Mouse (Mus musculus) hindbrain, embryonic 16.5 days (tissue): ENCODE data around the gene Olfr1307. TPM values are rescaled to one million over a fixed set of nuclear protein-coding genes. Genes with fewer than 3 reads are reported as not detected.

ENCODE experiments used
- ATAC-seq: fragments of 200-750 bp; cut with Nextera tagmentation; 2 replicates; pipeline ENCODE4 v1.8.0; 2017; ENCODE audit warnings: moderate TSS enrichment, moderate library complexity
- H3K27ac ChIP-seq: fragments of 300-500 bp; sonication (generic); 2 replicates; pipeline ENCODE4 v1.5.1; 2014; ENCODE audit warnings: low read depth, mild to moderate bottlenecking, control low read depth, low read length, moderate library complexity
- H3K27me3 ChIP-seq: fragments of 300-500 bp; sonication (generic); replicated peaks from 2 replicates; pipeline ENCODE4 v1.6.1; 2014; ENCODE audit warnings: low read length; ENCODE audit not compliant: control insufficient read depth, insufficient read depth
- H3K36me3 ChIP-seq: fragments of 300-500 bp; sonication (generic); 2 replicates; pipeline ENCODE4 v1.6.1; 2014; ENCODE audit warnings: mild to moderate bottlenecking, low read length, moderate library complexity, mixed read lengths; ENCODE audit not compliant: control insufficient read depth, insufficient read depth
- H3K4me1 ChIP-seq: fragments of 300-500 bp; sonication (generic); 2 replicates; pipeline ENCODE4 v1.6.1; 2014; ENCODE audit warnings: low read depth, low read length; ENCODE audit not compliant: control insufficient read depth, insufficient read depth
- H3K4me2 ChIP-seq: fragments of 300-500 bp; sonication (generic); 2 replicates; pipeline ENCODE4 v1.6.1; 2014; ENCODE audit warnings: mild to moderate bottlenecking, low read length, control low read depth, moderate library complexity
- H3K4me3 ChIP-seq: fragments of 300-500 bp; sonication (generic); 2 replicates; pipeline ENCODE4 v1.5.1; 2014; ENCODE audit warnings: mild to moderate bottlenecking, low read length, control low read depth, moderate library complexity
- H3K9ac ChIP-seq: fragments of 300-500 bp; sonication (generic); 2 replicates; pipeline ENCODE4 v1.6.1; 2014; ENCODE audit warnings: low read depth, mild to moderate bottlenecking, control low read depth, low read length, moderate library complexity
- H3K9me3 ChIP-seq: fragments of 300-500 bp; sonication (generic); 2 replicates; pipeline ENCODE4 v1.6.1; 2014; ENCODE audit warnings: mild to moderate bottlenecking, low read length, moderate library complexity; ENCODE audit not compliant: control insufficient read depth
- WGBS: fragments of 180-500 bp; shearing (Covaris S2); extraction: QIAGEN DNeasy Blood & Tissue Kit; methylation state at CpG from one replicate; pipeline ENCODE4 v1.1.7; 2014; 5-methylcytosine and 5-hydroxymethylcytosine counted together
- polyA plus RNA-seq: library from polyadenylated mRNA; unstranded; fragments of >200 nt; fragmentation: Nextera tagmentation; extraction: Ambion mirVana; gene quantifications from 2 replicates; pipeline ENCODE4 v1.2.1, GENCODE M21; 2015

Olfr1307 gene
- polyA plus RNA-seq, result 0.01 TPM in 1 of 2 replicates, not detected in the other

- ATAC-seq, result no peak
- Histone ChIP-seq H3K27me3 (no peaks in the 10 kb centered on the region), H3K9ac (no peak within 1 kb of the TSS), H3K9me3 (no peaks in the 10 kb centered on the region), H3K27ac (no peak within 1 kb of the TSS), H3K4me1 (no peaks in the 10 kb centered on the region), H3K4me2 (no peak within 1 kb of the TSS), H3K36me3 (no peaks in the 10 kb centered on the region), H3K4me3 (no peak within 1 kb of the TSS)
- 84% methylated on average over 1 of the region's 1 CpGs for WGBS
Measured at GRCm38 (mm10) chr2:111949340-111949739, at the start of gene Olfr1307. Gene Olfr1307 (minus strand): TSS chr2:111949440.

GRCm38 (mm10) chr2:111990181-111990580, 40.9 kb upstream of the Olfr1307 start, which contains the start of gene Olfr1309:
Gene Olfr1309 (minus strand): TSS chr2:111990281.
- no peak for ATAC-seq
- Histone ChIP-seq H3K9me3 (no peaks in the 10 kb centered on the region), H3K4me3 (no peak within 1 kb of the TSS), H3K27me3 (no peaks in the 10 kb centered on the region), H3K27ac (no peak within 1 kb of the TSS), H3K36me3 (no peaks in the 10 kb centered on the region), H3K9ac (no peak within 1 kb of the TSS), H3K4me2 (no peak within 1 kb of the TSS), H3K4me1 (no peaks in the 10 kb centered on the region)
- 65% methylated on average over 1 of the region's 1 CpGs for WGBS

- 60% methylated on average over 1 of the region's 1 CpGs for WGBS
- Histone ChIP-seq H3K27me3 (no peaks in the 10 kb centered on the region), H3K4me1 (no peaks in the 10 kb centered on the region), H3K36me3 (no peaks in the 10 kb centered on the region), H3K27ac (no peak within 1 kb of the TSS), H3K9me3 (no peaks in the 10 kb centered on the region), H3K9ac (no peak within 1 kb of the TSS), H3K4me3 (no peak within 1 kb of the TSS), H3K4me2 (no peak within 1 kb of the TSS)
- no peak for ATAC-seq
Measured at GRCm38 (mm10) chr2:111964844-111965243, 15.6 kb upstream of the Olfr1307 start, which contains the start of gene Olfr1308. Gene Olfr1308 (minus strand): TSS chr2:111964944.

GRCm38 (mm10) chr2:111916171-111916570, 33.1 kb downstream of the Olfr1307 start, which contains the start of gene Olfr1306:
Gene Olfr1306 (minus strand): TSS chr2:111916271.
- no peaks in the 10 kb centered on the region for H3K36me3 ChIP-seq
- no peaks in the 10 kb centered on the region for H3K4me1 ChIP-seq
- no peak within 1 kb of the TSS for H3K4me2 ChIP-seq
- no peaks in the 10 kb centered on the region for H3K9me3 ChIP-seq
- no peak within 1 kb of the TSS for H3K4me3 ChIP-seq
- H3K9ac ChIP-seq, result no peak within 1 kb of the TSS
- WGBS, result 100% methylated on average over 1 of the region's 1 CpGs
- no peaks in the 10 kb centered on the region for H3K27me3 ChIP-seq
- no peak within 1 kb of the TSS for H3K27ac ChIP-seq
- ATAC-seq, result no peak

Other genes with a start within 250 kb of the Olfr1307 start
- not detected in 2 replicates for gene Olfr1301, start 198.4 kb downstream of the Olfr1307 start, polyA plus RNA-seq
- gene Olfr1302, start 172.0 kb downstream of the Olfr1307 start, polyA plus RNA-seq, result not detected in 2 replicates
- not detected in 2 replicates for gene Olfr1303, start 129.1 kb downstream of the Olfr1307 start, polyA plus RNA-seq
- not detected in 2 replicates for gene Olfr1305, start 72.3 kb downstream of the Olfr1307 start, polyA plus RNA-seq
- gene Olfr1306, start 33.2 kb downstream of the Olfr1307 start, polyA plus RNA-seq, result not detected in 2 replicates
- not detected in 2 replicates for gene Olfr1308, start 15.5 kb upstream of the Olfr1307 start, polyA plus RNA-seq
- gene Olfr1309, start 40.8 kb upstream of the Olfr1307 start, polyA plus RNA-seq, result not detected in 2 replicates
- gene Olfr1310, start 63.3 kb upstream of the Olfr1307 start, polyA plus RNA-seq, result not detected in 2 replicates
- not detected in 2 replicates for gene Olfr1311, start 75.0 kb upstream of the Olfr1307 start, polyA plus RNA-seq
- gene Olfr1312, start 100.8 kb upstream of the Olfr1307 start, polyA plus RNA-seq, result not detected in 2 replicates
- not detected in 2 replicates for gene Olfr1313, start 128.4 kb upstream of the Olfr1307 start, polyA plus RNA-seq
- gene Olfr1314, start 147.3 kb upstream of the Olfr1307 start, polyA plus RNA-seq, result not detected in 2 replicates
- gene Olfr1315-ps1, start 166.0 kb upstream of the Olfr1307 start, polyA plus RNA-seq, result not detected in 2 replicates
- not detected in 2 replicates for gene Olfr1316, start 185.5 kb upstream of the Olfr1307 start, polyA plus RNA-seq
- not detected in 2 replicates for gene Olfr1317, start 190.9 kb upstream of the Olfr1307 start, polyA plus RNA-seq
- gene Olfr1318, start 204.8 kb upstream of the Olfr1307 start, polyA plus RNA-seq, result 0.04 and 0.10 TPM in 2 replicates